9 mouse cellular contexts compared by ENCODE assay signal in genomic region chr3:60320213-60320936, GRCm38 (mm10).
DNase-seq lines count a peak whose midpoint lies in the region; ATAC-seq and TF ChIP-seq lines count a peak whose summit lies in the region.
"Had no signal": no experiment of that assay in that cellular context is flagged by ENCODE, and none has a peak within 500 bp of the region (broad histone marks: within the 10 kb centered on the region; RNA-seq: fewer than 3 reads in every experiment).

No protein-coding gene starts in this region.

- H3K9me3 ChIP-seq in liver, embryonic 15.5 days (replicated peaks) = no peaks in the 10 kb centered on the region
- H3K9me3 ChIP-seq: limb, embryonic 10.5 days had no signal

- H3ac ChIP-seq in C2C12 (ENCODE audit: control insufficient read depth, insufficient read length, low read depth) = no peak overlapping the region

- ATAC-seq in liver, embryonic 15.5 days (ENCODE audit: insufficient read depth) = peak; percentile 34; the same call in 1 of the 2 replicates

- H3K9ac ChIP-seq in liver, embryonic 15.5 days = no peak overlapping the region

- no peak overlapping the region for H3K4me2 ChIP-seq in liver, embryonic 15.5 days

- 23% methylated on average over 1 of the region's 1 CpGs for WGBS in liver, embryonic 15.5 days (ENCODE audit: insufficient replicate concordance)

- H3K79me3 ChIP-seq in C2C12 (ENCODE audit: low read depth) = no peaks in the 10 kb centered on the region

- no peak for TF ChIP-seq CTCF in C2C12 (IDR thresholded peaks at IDR 0.05; ENCODE audit: control insufficient read depth, insufficient read depth, insufficient read length)

- intact Hi-C loops in left cerebral cortex, postnatal 36 days (cut with DNase I) = no loop called here

- no peaks in the 10 kb centered on the region for H3K36me3 ChIP-seq in C2C12 (ENCODE audit: control insufficient read depth, insufficient read depth)
- H3K36me3 ChIP-seq in liver, embryonic 15.5 days (replicated peaks) = no peaks in the 10 kb centered on the region
- H3K36me3 ChIP-seq: limb, embryonic 10.5 days had no signal

- DNase-seq in T-cell, adult 2 months (ENCODE audit: low spot score) = peak; percentile 69
- peak; percentile 6 for DNase-seq in spleen, adult 12 weeks (ENCODE audit: low spot score)
- DNase-seq in left cerebral cortex, postnatal 36 days (ENCODE audit: low spot score in 2 of 2) = no peak
- no peak for DNase-seq in testis, postnatal 14 days (ENCODE audit: low spot score)
- DNase-seq in kidney, adult 8-10 months = no peak
- no peak for DNase-seq in yolk sac, embryonic 10.5 days (ENCODE audit: low spot score)

- H3K4me1 ChIP-seq in liver, embryonic 15.5 days (replicated peaks) = no peaks in the 10 kb centered on the region; the same call in 1 of the 2 replicates
- H3K4me1 ChIP-seq: limb, embryonic 10.5 days had no signal

- H3K27ac ChIP-seq in liver, embryonic 15.5 days (replicated peaks) = no peak overlapping the region
- H3K27ac ChIP-seq: limb, embryonic 10.5 days had no signal

- H3K27me3 ChIP-seq in C2C12 (ENCODE audit: control insufficient read depth, insufficient read depth, insufficient read length) = no peaks in the 10 kb centered on the region
- H3K27me3 ChIP-seq in liver, embryonic 15.5 days = no peaks in the 10 kb centered on the region

- H3K79me2 ChIP-seq in C2C12 (ENCODE audit: control insufficient read depth, insufficient read depth) = no peaks in the 10 kb centered on the region

- no peak overlapping the region for H3K4me3 ChIP-seq in C2C12 (ENCODE audit: insufficient read depth, poor library complexity, severe bottlenecking)
- no peak overlapping the region for H3K4me3 ChIP-seq in liver, embryonic 15.5 days (replicated peaks)
- H3K4me3 ChIP-seq: limb, embryonic 10.5 days had no signal

TF ChIP-seq in C2C12, 6 proteins besides CTCF, POLR2A, EP300 and RAD21:
- TF ChIP-seq USF1 (IDR thresholded peaks at IDR 0.05; ENCODE audit: low read depth) (peak; percentile 30), FOSL1 (IDR thresholded peaks at IDR 0.05; ENCODE audit: insufficient read depth, low read length, poor library complexity, severe bottlenecking) (no peak), CEBPB (IDR thresholded peaks at IDR 0.05; ENCODE audit: low read depth) (no peak)

Comparison
In these comparisons a context has a peak if more than half of its experiments do, and no peak if none do; other contexts are left out.
1. DNase-seq: peak in T-cell, adult 2 months (single experiment) and spleen, adult 12 weeks (single experiment); none in left cerebral cortex, postnatal 36 days (0 of 2), testis, postnatal 14 days (single experiment), kidney, adult 8-10 months (0 of 2) and yolk sac, embryonic 10.5 days (single experiment).